Mouse (Mus musculus): ENCODE results near the gene Tmed2. TPM values are rescaled to one million over a fixed set of nuclear protein-coding genes. Genes with fewer than 3 reads are reported as not detected.
"Not testable (repeated sequence)": the region's sequence is repeated elsewhere in the genome, so short reads cannot be mapped to it uniquely, and the experiment has no call there.

Tmed2 gene
- polyA plus RNA-seq, 1 experiment from 2014 or later, result 572 TPM

DNA sequence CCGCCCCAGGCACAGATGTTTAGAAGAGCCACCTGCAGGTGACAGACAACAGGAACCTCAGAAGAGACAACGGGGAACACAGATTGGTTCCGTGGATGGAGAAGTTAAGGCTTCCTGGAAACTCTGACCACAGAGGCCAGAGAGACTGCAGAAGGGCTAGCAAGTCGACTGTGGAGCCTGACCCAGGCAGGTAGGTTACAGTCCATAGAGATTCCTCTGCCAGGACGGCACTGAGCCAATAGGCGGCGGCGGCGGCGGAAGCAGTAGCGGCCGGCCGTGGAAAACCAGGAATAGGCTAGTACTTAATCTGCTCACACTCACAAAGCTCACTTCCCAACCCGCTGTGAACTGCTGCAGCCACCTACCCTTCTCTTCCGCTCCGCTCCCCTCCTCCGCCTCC, 3.7 kb upstream of the Tmed2 start:
- DNase-seq (ENCODE audit: low spot score), result peak; percentile 74
- H3K9ac ChIP-seq (ENCODE audit: low read length), result peak overlapping the region; percentile 27; the same call in 1 of the 2 replicates
- TF ChIP-seq EP300 (optimal IDR thresholded peaks at IDR 0.05), result no peak
- TF ChIP-seq CTCF (IDR thresholded peaks at IDR 0.05; ENCODE audit: low read depth), result peak; percentile 22; the same call in 1 of the 2 replicates

DNA sequence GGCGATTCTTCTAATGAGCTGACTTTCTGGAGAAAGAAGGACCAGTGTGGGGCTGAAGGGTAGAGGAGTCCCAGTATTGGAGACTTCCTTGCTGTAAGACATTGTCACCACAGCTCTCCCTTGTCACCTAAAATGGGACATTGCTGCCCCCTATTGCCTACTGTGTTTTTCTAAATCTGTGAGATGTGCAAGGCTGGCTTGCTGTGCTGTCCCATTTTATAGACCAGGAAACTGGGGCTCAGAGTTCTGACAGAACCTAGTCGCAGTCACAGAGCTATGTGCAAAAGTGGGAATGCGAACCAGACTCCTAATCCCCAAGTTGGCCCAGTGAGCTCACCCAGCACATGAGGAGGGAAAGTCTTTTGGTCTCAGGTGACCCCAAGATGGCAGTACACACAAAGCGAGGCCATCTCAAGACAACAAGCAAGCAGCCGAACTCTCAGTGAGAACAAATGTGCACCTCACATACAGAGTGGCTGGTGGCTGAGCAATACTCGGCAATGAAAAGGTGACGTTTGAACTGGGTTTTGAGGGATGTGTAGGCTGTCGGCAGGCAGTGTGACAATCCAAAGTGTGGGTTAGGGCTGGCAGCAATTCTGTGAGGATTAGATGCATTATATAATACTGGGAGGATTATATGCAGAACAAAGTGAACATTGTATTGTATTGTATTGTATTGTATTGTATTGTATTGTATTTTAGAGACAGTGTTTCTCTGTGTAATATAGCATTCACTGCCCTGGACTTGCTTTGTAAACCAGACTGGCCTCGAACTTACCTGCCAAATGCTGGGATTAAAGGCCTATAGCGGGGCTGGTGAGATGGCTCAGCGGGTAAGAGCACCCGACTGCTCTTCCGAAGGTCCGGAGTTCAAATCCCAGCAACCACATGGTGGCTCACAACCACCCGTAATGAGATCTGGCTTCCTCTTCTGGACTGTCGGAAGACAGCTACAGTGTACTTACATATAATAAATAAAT, 1.4 kb upstream of the Tmed2 start:
- H3K9ac ChIP-seq (ENCODE audit: low read length), result no peak overlapping the region
- ATAC-seq (ENCODE audit: low FRiP score, low TSS enrichment), result no peak
- no peaks in the 10 kb centered on the region for H3K27me3 ChIP-seq (ENCODE audit: control insufficient read depth, insufficient read depth, low read length)
- H3K4me1 ChIP-seq (replicated peaks; ENCODE audit: control insufficient read depth, insufficient read depth), result no peaks in the 10 kb centered on the region
- no peak overlapping the region for H3K27ac ChIP-seq (replicated peaks)
- peaks cover 4% of the 10 kb centered on the region; the same call in 1 of the 2 replicates for H3K36me3 ChIP-seq (ENCODE audit: control insufficient read depth, insufficient read depth, low read length)
- WGBS, result 73% methylated on average over 15 of the region's 16 CpGs
- no peak for TF ChIP-seq EP300 (optimal IDR thresholded peaks at IDR 0.05)
- peak; percentile 71 for TF ChIP-seq CTCF (IDR thresholded peaks at IDR 0.05; ENCODE audit: low read depth)
- no peak overlapping the region for H3K4me2 ChIP-seq (replicated peaks; ENCODE audit: low read depth)
- no peaks in the 10 kb centered on the region for H3K9me3 ChIP-seq (ENCODE audit: control insufficient read depth, low read length)
- H3K4me3 ChIP-seq (ENCODE audit: low read depth, low read length), result no peak overlapping the region
- no peak for DNase-seq (ENCODE audit: low spot score)

More for the DNA sequence above, 3.7 kb upstream of the Tmed2 start:
- 4% methylated on average over 17 of the region's 17 CpGs for WGBS
- Histone ChIP-seq H3K27ac (replicated peaks) (0 out of 2 replicates have a peak overlapping the region, but pooled peaks have one; percentile 65), H3K4me1 (replicated peaks; ENCODE audit: control insufficient read depth, insufficient read depth) (no peaks in the 10 kb centered on the region), H3K4me2 (replicated peaks; ENCODE audit: low read depth) (peak overlapping the region; percentile 34), H3K36me3 (ENCODE audit: control insufficient read depth, insufficient read depth, low read length) (no peaks in the 10 kb centered on the region), H3K4me3 (ENCODE audit: low read depth, low read length) (0 out of 2 replicates have a peak overlapping the region, but pooled peaks have one; percentile 4), H3K27me3 (ENCODE audit: control insufficient read depth, insufficient read depth, low read length) (no peaks in the 10 kb centered on the region), H3K9me3 (ENCODE audit: control insufficient read depth, low read length) (no peaks in the 10 kb centered on the region)
- no peak; the same call in 1 of the 2 replicates for ATAC-seq (ENCODE audit: low FRiP score, low TSS enrichment)

DNA sequence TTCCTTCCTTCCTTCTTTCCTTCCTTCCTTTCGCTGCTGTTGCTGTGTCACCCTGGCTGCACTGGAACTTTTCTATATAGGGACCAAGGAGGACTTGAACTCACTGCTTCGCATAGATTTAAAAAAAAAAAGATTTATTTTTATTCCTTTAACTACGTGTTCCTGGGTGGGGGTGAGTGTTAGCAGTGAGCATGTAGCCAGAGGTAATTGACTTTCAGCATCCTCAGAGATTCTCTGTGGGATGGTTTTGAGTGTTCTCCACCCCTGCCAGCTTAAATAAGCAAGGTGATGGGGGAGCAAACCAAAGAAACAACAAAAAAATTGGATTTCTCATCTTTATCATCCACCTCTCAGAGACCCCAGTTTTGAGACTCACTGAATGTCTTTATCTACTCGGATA, 590 bp upstream of the Tmed2 start:
- TF ChIP-seq CTCF (IDR thresholded peaks at IDR 0.05; ENCODE audit: low read depth) (no peak), EP300 (optimal IDR thresholded peaks at IDR 0.05) (no peak)
- H3K4me3 ChIP-seq (ENCODE audit: low read depth, low read length), result peak overlapping the region; percentile 72; the same call in 1 of the 2 replicates
- H3K27me3 ChIP-seq (ENCODE audit: control insufficient read depth, insufficient read depth, low read length), result no peaks in the 10 kb centered on the region
- ATAC-seq (ENCODE audit: low FRiP score, low TSS enrichment) (no peak), DNase-seq (ENCODE audit: low spot score) (no peak)
- no peak overlapping the region for H3K27ac ChIP-seq (replicated peaks)
- WGBS, result 74% methylated on average over 4 of the region's 4 CpGs
- peaks cover 12% of the 10 kb centered on the region for H3K36me3 ChIP-seq (ENCODE audit: control insufficient read depth, insufficient read depth, low read length)
- peak overlapping the region; percentile 35; the same call in 1 of the 2 replicates for H3K4me2 ChIP-seq (replicated peaks; ENCODE audit: low read depth)
- H3K9ac ChIP-seq (ENCODE audit: low read length), result no peak overlapping the region
- H3K9me3 ChIP-seq (ENCODE audit: control insufficient read depth, low read length), result no peaks in the 10 kb centered on the region
- no peaks in the 10 kb centered on the region for H3K4me1 ChIP-seq (replicated peaks; ENCODE audit: control insufficient read depth, insufficient read depth)

DNA sequence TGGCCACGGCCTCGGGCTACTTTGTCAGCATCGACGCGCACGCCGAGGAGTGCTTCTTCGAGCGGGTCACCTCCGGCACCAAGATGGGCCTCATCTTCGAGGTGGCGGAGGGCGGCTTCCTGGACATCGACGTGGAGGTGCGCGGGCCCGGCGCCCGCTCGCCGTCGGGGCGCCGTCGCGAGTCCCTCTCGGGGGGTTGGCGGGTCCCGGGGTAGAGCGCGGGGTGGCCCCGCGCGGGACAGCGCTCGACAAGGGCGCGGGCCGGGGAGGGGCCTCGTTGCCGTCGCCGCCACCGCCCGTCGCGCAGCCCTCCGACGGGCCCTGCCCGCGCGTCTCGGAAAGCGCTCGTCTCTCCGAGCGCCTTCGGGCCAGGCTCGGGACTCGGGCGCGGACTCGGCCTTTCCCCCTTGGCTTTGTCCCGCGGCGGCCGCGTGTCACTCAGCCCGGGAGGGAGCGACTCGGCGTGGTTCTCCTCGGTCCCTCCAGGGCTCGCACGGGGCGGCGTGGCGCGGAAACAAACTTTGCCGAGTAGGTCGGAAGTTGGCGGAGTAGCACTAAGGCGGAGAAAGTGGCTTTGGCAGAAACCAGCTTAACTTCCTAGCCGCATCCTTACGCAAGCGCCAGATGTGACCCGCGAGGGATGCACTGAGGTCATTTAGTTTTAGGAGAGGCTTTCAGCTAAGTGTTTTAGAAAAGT, 558 bp downstream of the Tmed2 start:
- H3K27me3 ChIP-seq (ENCODE audit: control insufficient read depth, insufficient read depth, low read length), result no peaks in the 10 kb centered on the region
- no peaks in the 10 kb centered on the region for H3K4me1 ChIP-seq (replicated peaks; ENCODE audit: control insufficient read depth, insufficient read depth)
- DNase-seq (ENCODE audit: low spot score), result peak; percentile 87
- WGBS, result under 1% methylated on average over 76 of the region's 89 CpGs
- peak overlapping the region; percentile 62 for H3K4me2 ChIP-seq (replicated peaks; ENCODE audit: low read depth)
- peak overlapping the region; percentile 89 for H3K9ac ChIP-seq (ENCODE audit: low read length)
- peak; percentile 87 for ATAC-seq (ENCODE audit: low FRiP score, low TSS enrichment)
- no peaks in the 10 kb centered on the region for H3K9me3 ChIP-seq (ENCODE audit: control insufficient read depth, low read length)
- TF ChIP-seq EP300 (optimal IDR thresholded peaks at IDR 0.05) (no peak), CTCF (IDR thresholded peaks at IDR 0.05; ENCODE audit: low read depth) (no peak)
- H3K27ac ChIP-seq (replicated peaks), result peak overlapping the region; percentile 96
- peaks cover 16% of the 10 kb centered on the region for H3K36me3 ChIP-seq (ENCODE audit: control insufficient read depth, insufficient read depth, low read length)
- peak overlapping the region; percentile 72 for H3K4me3 ChIP-seq (ENCODE audit: low read depth, low read length)

DNA sequence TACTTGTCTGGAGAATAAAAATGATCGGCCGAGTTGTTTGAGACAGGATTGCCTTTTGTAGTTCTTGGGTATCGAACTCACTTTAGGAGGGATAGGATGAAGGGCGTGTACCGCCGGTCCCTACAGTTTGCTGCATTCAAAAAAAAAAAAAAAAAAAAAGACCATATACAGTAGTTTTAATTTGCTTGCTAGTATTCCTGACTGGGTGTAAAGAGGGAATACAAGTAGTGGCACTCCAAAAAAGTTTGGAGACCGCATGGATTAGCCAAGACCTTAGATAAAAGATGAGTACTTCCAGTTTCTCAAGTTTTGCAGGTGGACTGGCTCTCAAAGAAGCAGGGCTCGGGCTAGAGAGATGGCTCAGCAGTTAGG, 1.1 kb downstream of the Tmed2 start:
- Histone ChIP-seq H3K27me3 (ENCODE audit: control insufficient read depth, insufficient read depth, low read length) (no peaks in the 10 kb centered on the region), H3K4me3 (ENCODE audit: low read depth, low read length) (peak overlapping the region; percentile 72), H3K4me1 (replicated peaks; ENCODE audit: control insufficient read depth, insufficient read depth) (no peaks in the 10 kb centered on the region), H3K27ac (replicated peaks) (peak overlapping the region; percentile 96), H3K4me2 (replicated peaks; ENCODE audit: low read depth) (peak overlapping the region; percentile 62), H3K36me3 (ENCODE audit: control insufficient read depth, insufficient read depth, low read length) (peaks cover 21% of the 10 kb centered on the region), H3K9me3 (ENCODE audit: control insufficient read depth, low read length) (no peaks in the 10 kb centered on the region), H3K9ac (ENCODE audit: low read length) (peak overlapping the region; percentile 89)
- no peak for ATAC-seq (ENCODE audit: low FRiP score, low TSS enrichment)
- TF ChIP-seq CTCF (IDR thresholded peaks at IDR 0.05; ENCODE audit: low read depth), result no peak
- no peak for TF ChIP-seq EP300 (optimal IDR thresholded peaks at IDR 0.05)
- DNase-seq (ENCODE audit: low spot score), result no peak
- 6% methylated on average over 8 of the region's 8 CpGs for WGBS

DNA sequence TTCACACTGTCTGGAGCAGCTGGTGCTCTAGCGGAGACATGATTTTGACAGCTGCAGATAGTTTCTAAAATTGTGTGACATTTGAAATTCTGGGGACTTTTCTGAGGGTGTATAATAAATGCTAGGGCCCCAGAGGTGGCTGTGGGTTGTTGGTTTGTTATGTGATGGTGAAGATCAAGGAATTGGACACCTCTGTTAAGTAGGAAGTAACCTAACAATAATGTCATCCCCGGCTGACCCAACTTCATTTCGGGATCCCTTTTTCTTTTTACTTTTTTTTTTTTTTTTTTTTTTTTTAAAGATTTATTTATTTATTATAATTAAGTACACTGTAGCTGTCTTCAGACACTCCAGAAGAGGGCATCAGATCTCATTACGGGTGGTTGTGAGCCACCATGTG, 10.2 kb downstream of the Tmed2 start:
- not testable (repeated sequence) for H3K4me1 ChIP-seq (replicated peaks; ENCODE audit: control insufficient read depth, insufficient read depth); DNase-seq (ENCODE audit: low spot score); H3K4me2 ChIP-seq (replicated peaks; ENCODE audit: low read depth); H3K9ac ChIP-seq (ENCODE audit: low read length); H3K27me3 ChIP-seq (ENCODE audit: control insufficient read depth, insufficient read depth, low read length); ATAC-seq (ENCODE audit: low FRiP score, low TSS enrichment); H3K27ac ChIP-seq (replicated peaks); H3K9me3 ChIP-seq (ENCODE audit: control insufficient read depth, low read length); H3K4me3 ChIP-seq (ENCODE audit: low read depth, low read length)
- peaks cover 18% of the 10 kb centered on the region for H3K36me3 ChIP-seq (ENCODE audit: control insufficient read depth, insufficient read depth, low read length)
- WGBS, result 79% methylated on average over 3 of the region's 4 CpGs

DNA sequence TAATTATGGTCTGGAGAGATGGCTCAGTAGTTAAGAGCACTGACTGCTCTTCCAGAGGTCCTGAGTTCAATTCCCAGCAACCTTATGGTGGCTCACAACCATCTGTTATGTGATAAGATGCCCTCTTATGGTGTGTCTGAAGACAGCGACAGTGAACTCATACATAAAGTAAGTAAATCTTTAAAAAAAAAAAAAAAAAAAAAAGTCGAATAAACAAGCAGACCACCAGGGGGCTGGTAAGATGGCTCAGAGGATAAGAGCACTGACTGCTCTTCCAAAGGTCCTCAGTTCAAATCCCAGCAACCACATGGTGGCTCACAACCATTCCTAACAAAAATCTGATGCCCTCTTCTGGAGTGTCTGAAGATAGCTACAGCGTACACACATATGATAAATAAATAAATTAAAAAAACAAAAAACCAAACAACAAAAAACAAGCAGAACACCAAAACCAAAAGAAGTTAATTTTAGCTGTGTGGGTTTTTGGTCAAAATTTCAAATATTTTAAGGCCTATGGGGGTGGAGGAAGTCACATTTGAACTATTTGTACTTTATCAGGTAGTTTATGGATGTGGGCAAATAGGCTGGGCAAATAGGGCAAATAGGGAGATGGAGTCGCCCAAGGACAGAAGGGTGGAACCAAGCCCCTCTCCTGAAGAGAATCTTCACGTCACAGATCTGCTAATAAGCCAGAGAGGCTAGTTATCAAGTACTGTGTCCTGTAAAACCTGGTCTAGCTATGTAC, 11.0 kb downstream of the Tmed2 start:
- DNase-seq (ENCODE audit: low spot score); H3K9me3 ChIP-seq (ENCODE audit: control insufficient read depth, low read length); ATAC-seq (ENCODE audit: low FRiP score, low TSS enrichment); H3K4me1 ChIP-seq (replicated peaks; ENCODE audit: control insufficient read depth, insufficient read depth); H3K27me3 ChIP-seq (ENCODE audit: control insufficient read depth, insufficient read depth, low read length): not testable (repeated sequence)
- Histone ChIP-seq H3K9ac (ENCODE audit: low read length) (peak overlapping the region; percentile 71; the same call in 1 of the 2 replicates), H3K36me3 (ENCODE audit: control insufficient read depth, insufficient read depth, low read length) (peaks cover 10% of the 10 kb centered on the region; the same call in 1 of the 2 replicates), H3K4me3 (ENCODE audit: low read depth, low read length) (peak overlapping the region; percentile 93), H3K27ac (replicated peaks) (peak overlapping the region; percentile 89; the same call in 1 of the 2 replicates), H3K4me2 (replicated peaks; ENCODE audit: low read depth) (peak overlapping the region; percentile 88)
- 33% methylated on average over 5 of the region's 5 CpGs for WGBS

Measured in stomach, postnatal 0 days (tissue).